Mouse (Mus musculus) intestine, postnatal 0 days (tissue): Measurements from ENCODE around the gene R3hdm2. TPM values are rescaled to one million over a fixed set of nuclear protein-coding genes. Genes with fewer than 3 reads are reported as not detected.

Experiments used
- ATAC-seq: fragments of 200-750 bp; cut with Nextera tagmentation; 2 replicates; pipeline ENCODE4 v1.8.0; 2017; ENCODE audit warnings: mild to moderate bottlenecking, moderate TSS enrichment, moderate library complexity
- H3K27ac ChIP-seq: fragments of 300-500 bp; sonication (generic); 2 replicates; pipeline ENCODE4 v1.5.1; 2014; ENCODE audit warnings: mild to moderate bottlenecking, low read depth, low read length, moderate library complexity
- H3K27me3 ChIP-seq: fragments of 300-500 bp; sonication (generic); replicated peaks from 2 replicates; pipeline ENCODE4 v1.6.1; 2014; ENCODE audit warnings: low read length, mixed read lengths; ENCODE audit not compliant: control insufficient read depth, insufficient read depth
- H3K36me3 ChIP-seq: fragments of 300-500 bp; sonication (generic); 2 replicates; pipeline ENCODE4 v1.6.1; 2014; ENCODE audit warnings: mild to moderate bottlenecking, moderate library complexity; ENCODE audit not compliant: control insufficient read depth, insufficient read depth
- H3K4me1 ChIP-seq: fragments of 300-500 bp; sonication (generic); replicated peaks from 2 replicates; pipeline ENCODE4 v1.6.1; 2014; ENCODE audit warnings: antibody characterized with exemption, low read length, mixed read lengths; ENCODE audit not compliant: control insufficient read depth, insufficient read depth
- H3K4me2 ChIP-seq: fragments of 300-500 bp; sonication (generic); replicated peaks from 2 replicates; pipeline ENCODE4 v1.6.1; 2014; ENCODE audit warnings: low read depth, mild to moderate bottlenecking, moderate library complexity
- H3K4me3 ChIP-seq: fragments of 300-500 bp; sonication (generic); 2 replicates; pipeline ENCODE4 v1.5.1; 2014; ENCODE audit warnings: low read depth, low read length
- H3K9ac ChIP-seq: fragments of 300-500 bp; sonication (generic); 2 replicates; pipeline ENCODE4 v1.6.1; 2014; ENCODE audit warnings: mild to moderate bottlenecking, low read depth, low read length
- H3K9me3 ChIP-seq: fragments of 300-500 bp; sonication (generic); 2 replicates; pipeline ENCODE4 v1.6.1; 2016; ENCODE audit warnings: mixed run types; ENCODE audit not compliant: control insufficient read depth
- CTCF ChIP-seq: sonication (generic); IDR thresholded peaks from 2 replicates; pipeline ENCODE4 v1.5.1; 2016; ENCODE audit warnings: low read depth, mild to moderate bottlenecking, control low read depth, antibody characterized with exemption, moderate library complexity
- WGBS: fragments of 180-500 bp; shearing (Covaris S2); extraction: QIAGEN DNeasy Blood & Tissue Kit; methylation state at CpG from one replicate; pipeline ENCODE4 v1.1.7; 2014; 5-methylcytosine and 5-hydroxymethylcytosine counted together
- polyA plus RNA-seq: library from polyadenylated mRNA; unstranded; fragments of >200 nt; fragmentation: Nextera tagmentation; extraction: Ambion mirVana; gene quantifications from 2 replicates; pipeline ENCODE4 v1.2.1, GENCODE M21; 2015

The R3hdm2 gene
- polyA plus RNA-seq = 19.4 and 21.8 TPM in 2 replicates

GRCm38 (mm10) chr10:127380251-127380691, at the start of gene R3hdm2:
TSS of gene R3hdm2 (plus strand) at chr10:127380327.
- peak; percentile 97 for ATAC-seq
- H3K4me1 ChIP-seq = no peaks in the 10 kb centered on the region; the same call in 1 of the 2 replicates
- no peak for TF ChIP-seq CTCF
- peak within 1 kb of the TSS; percentile 84 for H3K4me2 ChIP-seq
- under 1% methylated on average over 40 of the region's 53 CpGs for WGBS
- no peaks in the 10 kb centered on the region for H3K27me3 ChIP-seq
- H3K9ac ChIP-seq = peak within 1 kb of the TSS; percentile 96
- H3K27ac ChIP-seq = peak within 1 kb of the TSS; percentile 97
- H3K4me3 ChIP-seq = peak within 1 kb of the TSS; percentile 73
- no peaks in the 10 kb centered on the region for H3K9me3 ChIP-seq
- no peaks in the 10 kb centered on the region for H3K36me3 ChIP-seq

GRCm38 (mm10) chr10:127332211-127332874, 47.8 kb upstream of the R3hdm2 start:
- Histone ChIP-seq H3K4me3 (no peak overlapping the region), H3K36me3 (peaks cover 5% of the 10 kb centered on the region; the same call in 1 of the 2 replicates), H3K27ac (no peak overlapping the region), H3K27me3 (peaks cover 2% of the 10 kb centered on the region; the same call in 1 of the 2 replicates), H3K9ac (no peak overlapping the region), H3K4me2 (no peak overlapping the region), H3K4me1 (no peaks in the 10 kb centered on the region), H3K9me3 (no peaks in the 10 kb centered on the region)
- TF ChIP-seq CTCF = peak; percentile 50
- WGBS = 35% methylated on average over 29 of the region's 31 CpGs
- peak; percentile 37; the same call in 1 of the 2 replicates for ATAC-seq

GRCm38 (mm10) chr10:127333152-127333551, 47.0 kb upstream of the R3hdm2 start:
- Histone ChIP-seq H3K4me1 (no peaks in the 10 kb centered on the region), H3K27ac (no peak overlapping the region), H3K36me3 (peaks cover 5% of the 10 kb centered on the region; the same call in 1 of the 2 replicates), H3K9ac (no peak overlapping the region), H3K4me3 (no peak overlapping the region), H3K9me3 (no peaks in the 10 kb centered on the region), H3K27me3 (no peaks in the 10 kb centered on the region; the same call in 1 of the 2 replicates), H3K4me2 (no peak overlapping the region)
- WGBS = 71% methylated on average over 5 of the region's 5 CpGs
- peak; percentile 65 for TF ChIP-seq CTCF
- ATAC-seq = no peak

GRCm38 (mm10) chr10:127335271-127335670, 44.9 kb upstream of the R3hdm2 start:
- ATAC-seq = no peak

GRCm38 (mm10) chr10:127336952-127337351, 43.2 kb upstream of the R3hdm2 start:
- Histone ChIP-seq H3K9ac (no peak overlapping the region), H3K27me3 (peaks cover 22% of the 10 kb centered on the region), H3K9me3 (no peaks in the 10 kb centered on the region), H3K4me2 (no peak overlapping the region), H3K27ac (no peak overlapping the region), H3K4me3 (no peak overlapping the region), H3K36me3 (peaks cover 5% of the 10 kb centered on the region; the same call in 1 of the 2 replicates), H3K4me1 (peaks cover 6% of the 10 kb centered on the region; the same call in 1 of the 2 replicates)
- no peak for TF ChIP-seq CTCF
- 45% methylated on average over 5 of the region's 5 CpGs for WGBS
- no peak for ATAC-seq

More at GRCm38 (mm10) chr10:127335271-127335670, 44.9 kb upstream of the R3hdm2 start:
- Histone ChIP-seq H3K4me3 (no peak overlapping the region), H3K4me1 (peaks cover 6% of the 10 kb centered on the region; the same call in 1 of the 2 replicates), H3K36me3 (peaks cover 5% of the 10 kb centered on the region; the same call in 1 of the 2 replicates), H3K9me3 (no peaks in the 10 kb centered on the region), H3K9ac (no peak overlapping the region), H3K4me2 (no peak overlapping the region), H3K27me3 (peaks cover 10% of the 10 kb centered on the region), H3K27ac (no peak overlapping the region)
- peak; percentile 15; the same call in 1 of the 2 replicates for TF ChIP-seq CTCF
- 56% methylated on average over 1 of the region's 1 CpGs for WGBS

- no peak for TF ChIP-seq CTCF
These were observed 42.5 kb upstream of the R3hdm2 start for GRCm38 (mm10) chr10:127337536-127338099.

More at GRCm38 (mm10) chr10:127337536-127338099, 42.5 kb upstream of the R3hdm2 start:
- no peak overlapping the region for H3K9ac ChIP-seq
- H3K4me2 ChIP-seq = no peak overlapping the region
- no peaks in the 10 kb centered on the region for H3K36me3 ChIP-seq
- ATAC-seq = no peak
- peaks cover 22% of the 10 kb centered on the region; the same call in 1 of the 2 replicates for H3K27me3 ChIP-seq
- WGBS = 77% methylated on average over 6 of the region's 6 CpGs
- H3K4me3 ChIP-seq = no peak overlapping the region
- peaks cover 6% of the 10 kb centered on the region; the same call in 1 of the 2 replicates for H3K4me1 ChIP-seq
- no peak overlapping the region for H3K27ac ChIP-seq
- no peaks in the 10 kb centered on the region for H3K9me3 ChIP-seq
